Mouse (Mus musculus): Measurements from ENCODE around the gene Pde9a.

The Pde9a gene

GRCm38 (mm10) chr17:31519344-31519945, 133.4 kb downstream of the Pde9a start:
- DNase-seq: no peak

DNA sequence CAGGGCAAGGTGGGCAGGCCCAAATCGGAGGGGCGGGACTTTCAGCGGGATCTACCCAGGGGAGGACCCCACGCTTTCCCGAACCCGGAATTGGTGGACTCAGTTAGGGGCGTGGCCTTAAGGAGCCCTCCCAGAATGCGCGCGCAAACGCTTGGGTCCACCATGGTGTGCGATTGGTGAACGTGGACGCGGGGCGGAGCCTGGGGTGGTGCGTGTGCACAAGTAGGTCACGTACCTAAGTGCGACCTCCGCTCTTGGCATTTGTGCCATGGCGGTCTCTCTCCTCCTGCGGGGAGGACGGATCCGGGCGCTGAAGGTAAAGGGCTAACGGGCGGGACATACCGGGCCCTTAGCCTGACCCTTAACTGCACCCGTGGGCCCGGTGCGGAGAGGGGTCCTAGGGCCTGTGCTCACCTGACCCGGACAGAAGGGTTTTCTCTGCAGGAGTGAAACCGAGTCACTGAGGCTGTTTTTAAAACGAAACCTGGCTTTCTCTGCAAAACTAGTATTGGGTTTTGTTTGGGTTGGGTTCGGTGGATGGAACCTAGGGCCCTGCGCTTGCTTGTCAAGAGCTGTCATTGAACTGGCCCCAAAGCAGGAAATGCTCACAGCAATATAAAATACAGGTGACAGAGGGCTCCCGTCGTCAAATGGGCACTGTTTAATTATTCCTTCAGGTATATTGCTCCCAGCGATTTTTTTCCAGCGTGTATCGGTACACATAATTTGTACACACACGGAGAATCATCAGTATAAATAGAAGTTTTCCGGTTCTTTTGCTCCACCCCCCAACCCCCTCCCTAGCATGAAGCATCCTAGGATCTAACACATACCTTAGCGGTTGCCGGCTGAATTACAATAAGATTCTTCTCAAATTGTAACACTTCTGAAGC, 134.2 kb downstream of the Pde9a start, which contains the start of the genes Wdr4 and Ndufv3:
TSS of gene Wdr4 (minus strand) at position 35 of the 893 bp plus-strand sequence.
TSS of gene Ndufv3 (plus strand) at position 170 of the 893 bp plus-strand sequence.
- DNase-seq: peak; percentile 98 to 99

DNA sequence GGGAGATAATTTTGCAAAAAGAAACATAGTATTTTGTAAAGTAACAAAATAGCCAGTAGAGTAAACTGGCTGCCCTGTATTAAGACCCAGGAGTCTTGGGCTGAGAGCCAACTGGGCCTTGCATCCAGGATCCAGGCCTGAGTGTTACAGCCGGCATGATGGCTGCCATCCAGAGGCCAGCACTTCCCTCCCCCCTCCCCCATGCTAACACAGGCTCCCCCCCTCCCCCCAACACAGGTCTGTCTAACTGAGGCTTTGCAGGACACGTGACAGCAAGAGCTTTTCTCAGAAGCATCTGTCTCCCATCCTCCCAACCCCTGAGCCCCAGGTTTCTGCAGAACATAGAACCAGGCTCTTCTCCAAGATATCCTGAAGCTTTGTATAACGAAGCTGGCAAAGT, 134.9 kb downstream of the Pde9a start:
- DNase-seq: peak; percentile 86 to 87

GRCm38 (mm10) chr17:31521948-31522347, 135.9 kb downstream of the Pde9a start:
- peak; percentile 39 to 40 for DNase-seq

DNA sequence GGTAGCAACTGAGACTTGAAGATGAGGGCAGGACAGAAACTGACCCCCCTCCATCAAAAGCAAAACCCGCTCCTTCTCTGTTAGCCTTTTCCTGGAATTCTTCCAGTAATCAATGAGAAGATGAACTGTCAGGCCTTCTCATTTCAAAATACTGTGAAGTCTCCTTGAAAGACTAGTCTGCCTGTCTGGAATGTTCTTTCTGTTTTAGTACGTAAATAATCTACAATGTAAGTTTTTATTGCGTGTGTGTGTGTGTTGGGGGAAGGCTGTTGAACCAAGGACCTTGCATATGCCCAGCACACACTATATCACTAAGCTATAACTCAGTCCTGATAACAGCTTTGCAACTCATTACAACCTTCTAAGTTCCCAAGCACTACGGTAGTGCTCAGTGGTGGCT, 139.1 kb downstream of the Pde9a start:
- DNase-seq: no peak

DNA sequence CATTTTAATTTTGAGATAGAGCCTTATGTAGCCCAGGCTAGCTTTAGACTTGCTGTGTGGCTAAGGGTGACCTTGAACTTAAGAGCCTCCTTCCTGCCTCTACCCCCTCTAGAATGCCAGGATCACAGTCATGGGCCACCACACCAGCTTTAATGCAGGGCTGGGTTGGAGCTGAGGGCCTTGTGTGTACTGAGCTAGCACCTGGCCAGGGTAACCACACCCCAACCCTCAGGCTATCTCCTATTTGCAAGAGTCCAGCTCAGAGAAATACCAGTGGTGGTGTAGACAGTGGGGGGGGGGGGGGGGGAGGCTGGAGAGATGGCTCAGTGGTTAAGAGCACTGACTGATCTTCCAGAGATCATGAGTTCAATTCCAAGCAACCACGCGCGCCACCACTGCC, 139.8 kb downstream of the Pde9a start:
- DNase-seq: no peak

All from cerebellum, postnatal 36 days (tissue).